Mouse (Mus musculus) kidney, postnatal 4 days (tissue): Measurements from ENCODE around the gene Ascl4.

Experiments
- DNase-seq, 2 experiments: peaks; one replicate each; pipeline ENCODE4 v3.0.0; 2021; ENCODE audit warnings: mixed read lengths in 2 of 2

The Ascl4 gene

GRCm38 (mm10) chr10:85927676-85928445, at the start of gene Ascl4:
Gene Ascl4, plus strand, starts transcription at chr10:85927681.
- DNase-seq: peak; percentile 20 to 40

GRCm38 (mm10) chr10:85879886-85880486, 47.5 kb upstream of the Ascl4 start:
- no peak for DNase-seq

- DNase-seq: peak; percentile 97 to 98
These were observed 10.8 kb upstream of the Ascl4 start, which contains the start of gene Prdm4 for GRCm38 (mm10) chr10:85916498-85917309. Gene Prdm4, minus strand, starts transcription at chr10:85917142.

GRCm38 (mm10) chr10:85928499-85929207, 1.2 kb downstream of the Ascl4 start:
- DNase-seq: peak; percentile 77 to 87

- DNase-seq: peak in 1 of 2 experiments; percentile 6
These were observed 1.7 kb downstream of the Ascl4 start for GRCm38 (mm10) chr10:85929208-85929591.

- no peak for DNase-seq
These were observed 2.5 kb downstream of the Ascl4 start for GRCm38 (mm10) chr10:85929962-85930361.

- no peak for DNase-seq
These were observed 8.9 kb downstream of the Ascl4 start for GRCm38 (mm10) chr10:85936280-85936965.

GRCm38 (mm10) chr10:85948483-85949196, 21.2 kb downstream of the Ascl4 start:
- no peak for DNase-seq

GRCm38 (mm10) chr10:85951765-85952443, 24.4 kb downstream of the Ascl4 start:
- no peak for DNase-seq

- peak; percentile 10 to 19 for DNase-seq
These were observed 25.9 kb downstream of the Ascl4 start for GRCm38 (mm10) chr10:85953401-85953800.

GRCm38 (mm10) chr10:85954429-85954828, 26.9 kb downstream of the Ascl4 start:
- DNase-seq: no peak

- peak in 1 of 2 experiments; percentile 28 for DNase-seq
These were observed 29.5 kb downstream of the Ascl4 start for GRCm38 (mm10) chr10:85956871-85957419.

GRCm38 (mm10) chr10:85957464-85957950, 30.0 kb downstream of the Ascl4 start, which contains the start of gene Rtcb:
Gene Rtcb, minus strand, starts transcription at chr10:85957823.
- peak; percentile 99 for DNase-seq

GRCm38 (mm10) chr10:85962897-85963296, 35.4 kb downstream of the Ascl4 start:
- peak; percentile 9 to 32 for DNase-seq

- no peak for DNase-seq
These were observed 36.8 kb downstream of the Ascl4 start for GRCm38 (mm10) chr10:85964316-85964715.

GRCm38 (mm10) chr10:85966476-85966875, 39.0 kb downstream of the Ascl4 start:
- no peak for DNase-seq

GRCm38 (mm10) chr10:85967411-85968156, 40.1 kb downstream of the Ascl4 start:
- no peak for DNase-seq

GRCm38 (mm10) chr10:85968157-85968634, 40.7 kb downstream of the Ascl4 start:
- peak; percentile 90 to 91 for DNase-seq

- DNase-seq: no peak
These were observed 41.2 kb downstream of the Ascl4 start for GRCm38 (mm10) chr10:85968731-85969130.
